Mouse (Mus musculus) G1E (cell line): Measurements from ENCODE around the gene Cpeb4.

Experiments used
- CTCF ChIP-seq: IDR thresholded peaks from 2 replicates; pipeline ENCODE4 v1.5.1; 2012; ENCODE audit warnings: low read depth, low read length, inconsistent platforms, mixed read lengths
- GATA1 ChIP-seq: IDR thresholded peaks from 2 replicates; pipeline ENCODE4 v1.6.1; 2012; ENCODE audit warnings: borderline replicate concordance, low read length, inconsistent platforms, mixed read lengths
- POLR2AphosphoS5 ChIP-seq: IDR thresholded peaks from 2 replicates; pipeline ENCODE4 v1.6.1; 2012; ENCODE audit warnings: low read depth, low read length, inconsistent platforms; ENCODE audit not compliant: insufficient replicate concordance
- TAL1 ChIP-seq: conservative IDR thresholded peaks from 2 replicates; pipeline ENCODE4 v1.6.1; 2012; ENCODE audit warnings: low read depth, low read length, inconsistent platforms, mixed read lengths

DNA sequence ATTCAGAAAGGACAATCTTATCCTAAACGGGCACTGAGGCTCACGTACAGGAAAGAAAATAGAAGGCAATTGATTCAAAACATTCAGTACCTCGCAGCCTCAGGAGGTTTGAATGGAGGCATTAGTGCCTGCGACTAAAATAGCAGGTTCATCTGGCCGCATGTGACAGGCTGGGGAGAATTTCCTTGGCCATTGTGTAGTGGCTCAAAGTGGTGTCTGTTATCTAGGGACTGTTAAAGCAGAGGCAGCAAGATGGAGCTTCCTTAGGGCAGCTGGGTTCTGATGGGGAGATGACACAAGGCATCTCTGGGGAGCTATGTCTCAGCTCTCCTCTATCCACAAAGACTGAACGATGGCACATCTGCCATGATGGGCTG is 32.9 kb upstream of the Cpeb4 start:
- TF ChIP-seq CTCF (no peak), TAL1 (no peak), GATA1 (no peak), POLR2AphosphoS5 (no peak)
